Mouse (Mus musculus): ENCODE data around the gene Rasgef1a.

- TF ChIP-seq CTCF (IDR thresholded peaks at IDR 0.05; ENCODE audit: control insufficient read depth, insufficient read depth, insufficient replicate concordance, low read depth, low read length), result no peak
- no peak for TF ChIP-seq POLR2A (IDR thresholded peaks at IDR 0.05; ENCODE audit: control insufficient read depth, low read depth, low read length)
Measured at GRCm38 (mm10) chr6:117963201-117963600, 48.0 kb upstream of the Rasgef1a start.

Measured in testis, adult 2 months (tissue).